Mouse (Mus musculus) T-helper 2 cell (primary cell): ENCODE results near the gene E2f3.

ENCODE experiments used
- in situ Hi-C: fragments of 300-600 bp; cut with MboI, MseI; formaldehyde crosslinking; loops from one replicate; pipeline ENCODE4 v1.15.1; 2025; ENCODE audit warnings: high pct_unique_total_duplicates

The E2f3 gene

GRCm38 (mm10) chr13:29919841-29920240 lies 66.0 kb downstream of the E2f3 start:
- in situ Hi-C loops = no loop called here

GRCm38 (mm10) chr13:29916561-29916960 lies 69.3 kb downstream of the E2f3 start:
- in situ Hi-C loops = no loop called here

- in situ Hi-C loops = loop anchor here (5.0 kb wide), 1 partner anchor 59 kb away; no protein-coding TSS in a partner anchor
These were observed 72.3 kb downstream of the E2f3 start for GRCm38 (mm10) chr13:29913606-29914005.

GRCm38 (mm10) chr13:29913061-29913460 lies 72.8 kb downstream of the E2f3 start:
- in situ Hi-C loops = loop anchor here (5.0 kb wide), 1 partner anchor 59 kb away; no protein-coding TSS in a partner anchor

GRCm38 (mm10) chr13:29912251-29912650 lies 73.6 kb downstream of the E2f3 start:
- in situ Hi-C loops = loop anchor here (5.0 kb wide), 1 partner anchor 60 kb away; no protein-coding TSS in a partner anchor

GRCm38 (mm10) chr13:29911141-29911540 lies 74.7 kb downstream of the E2f3 start:
- in situ Hi-C loops = loop anchor here (5.0 kb wide), 1 partner anchor 61 kb away; no protein-coding TSS in a partner anchor

GRCm38 (mm10) chr13:29908431-29908830 lies 77.4 kb downstream of the E2f3 start:
- in situ Hi-C loops = no loop called here

GRCm38 (mm10) chr13:29907995-29908394 lies 77.9 kb downstream of the E2f3 start:
- in situ Hi-C loops = no loop called here

GRCm38 (mm10) chr13:29906734-29907133 lies 79.1 kb downstream of the E2f3 start:
- in situ Hi-C loops = no loop called here

GRCm38 (mm10) chr13:29903341-29903740 lies 82.5 kb downstream of the E2f3 start:
- in situ Hi-C loops = loop anchor here (5.0 kb wide), 1 partner anchor 36 kb away; no protein-coding TSS in a partner anchor

- in situ Hi-C loops = loop anchor here (5.0 kb wide), 1 partner anchor 35 kb away; no protein-coding TSS in a partner anchor
These were observed 83.2 kb downstream of the E2f3 start for GRCm38 (mm10) chr13:29902676-29903075.

- in situ Hi-C loops = loop anchor here (5.0 kb wide), 1 partner anchor 34 kb away; no protein-coding TSS in a partner anchor
These were observed 84.2 kb downstream of the E2f3 start for GRCm38 (mm10) chr13:29901641-29902040.

GRCm38 (mm10) chr13:29866780-29867179 lies 119.1 kb downstream of the E2f3 start:
- in situ Hi-C loops = loop anchor here (5.0 to 10.0 kb wide), 2 partner anchors 36 to 218 kb away; no protein-coding TSS in a partner anchor

GRCm38 (mm10) chr13:29864331-29864730 lies 121.5 kb downstream of the E2f3 start:
- in situ Hi-C loops = loop anchor here (10.0 kb wide), 1 partner anchor 220 kb away; no protein-coding TSS in a partner anchor

- in situ Hi-C loops = loop anchor here (10.0 kb wide), 1 partner anchor 225 kb away; no protein-coding TSS in a partner anchor
These were observed 125.8 kb downstream of the E2f3 start for GRCm38 (mm10) chr13:29860087-29860486.

- in situ Hi-C loops = loop anchor here (5.0 kb wide), 1 partner anchor 115 kb away; no protein-coding TSS in a partner anchor
These were observed 128.4 kb downstream of the E2f3 start for GRCm38 (mm10) chr13:29857436-29857835.
